Mouse (Mus musculus) megakaryocyte, embryonic 14.5 days (primary cell): Measurements from ENCODE around the gene Arhgef33. TPM values are rescaled to one million over a fixed set of nuclear protein-coding genes. Genes with fewer than 3 reads are reported as not detected.

Experiments used
- H3K27me3 ChIP-seq: replicated peaks from 2 replicates; pipeline ENCODE3; 2012; ENCODE audit warnings: inconsistent platforms
- H3K36me3 ChIP-seq: replicated peaks from 2 replicates; pipeline ENCODE3; 2012; ENCODE audit warnings: low read length, inconsistent platforms, mixed read lengths
- H3K4me1 ChIP-seq: 2 replicates; pipeline ENCODE4 v1.6.1; 2012; ENCODE audit warnings: inconsistent platforms
- H3K4me3 ChIP-seq: replicated peaks from 2 replicates; pipeline ENCODE3; 2012; ENCODE audit warnings: moderate library complexity, mild to moderate bottlenecking, inconsistent platforms
- H3K9me3 ChIP-seq: 2 replicates; pipeline ENCODE4 v1.6.1; 2012; ENCODE audit warnings: inconsistent platforms
- FLI1 ChIP-seq: IDR thresholded peaks from 2 replicates; pipeline ENCODE4 v1.6.1; 2012; ENCODE audit warnings: low read length, inconsistent platforms, mixed read lengths
- GATA1 ChIP-seq: IDR thresholded peaks from 3 replicates; pipeline ENCODE4 v1.6.1; 2012; ENCODE audit warnings: mixed read lengths, low read length, inconsistent platforms, borderline replicate concordance
- polyA plus RNA-seq: library from polyadenylated mRNA; stranded (reverse); fragments of >175 nt; gene quantifications from 2 replicates; pipeline ENCODE4 v1.2.3, GENCODE M21; 2012; ENCODE audit warnings: low replicate concordance; ENCODE audit not compliant: insufficient read depth

The Arhgef33 gene
- polyA plus RNA-seq, 1 experiment: not detected

DNA sequence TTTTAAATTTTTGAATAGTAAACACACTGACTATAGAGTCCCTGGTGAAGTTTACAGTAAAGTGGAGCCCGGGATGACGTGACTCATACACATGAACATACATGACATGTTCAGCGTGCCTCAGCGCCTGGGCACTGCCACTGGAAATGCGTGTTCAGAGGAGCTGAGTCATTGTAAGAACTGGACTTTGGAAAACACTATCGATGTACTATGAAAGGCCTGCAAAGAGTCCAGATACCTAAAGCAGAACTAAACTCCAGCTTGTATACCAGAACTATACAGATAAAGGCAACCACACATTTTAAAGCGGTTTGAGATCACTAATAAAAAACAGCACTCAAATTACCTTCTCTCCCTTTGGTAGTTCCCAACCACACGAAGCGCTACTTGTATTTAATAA lies 124.8 kb downstream of the Arhgef33 start:
- no peak overlapping the region for H3K4me3 ChIP-seq
- TF ChIP-seq GATA1: no peak
- no peak for TF ChIP-seq FLI1
- no peaks in the 10 kb centered on the region for H3K27me3 ChIP-seq

DNA sequence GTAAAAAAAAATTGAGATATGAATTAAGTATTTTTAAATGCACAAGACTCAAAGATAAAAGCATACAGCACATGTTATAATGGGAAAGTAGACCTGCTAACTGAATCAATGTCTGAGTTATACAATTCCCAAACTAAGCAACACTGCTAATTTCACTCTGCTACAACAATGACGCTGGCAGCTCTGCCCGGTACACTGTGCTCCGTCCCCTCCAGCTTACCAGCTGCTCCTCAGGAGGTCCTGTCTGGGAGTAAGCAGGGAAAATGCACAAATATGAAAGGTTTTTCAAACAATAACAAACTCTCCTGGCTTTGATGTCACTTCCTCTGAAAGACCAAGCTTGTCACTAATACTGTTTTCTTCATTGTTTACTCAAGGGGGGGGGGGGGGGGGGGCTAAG lies 127.2 kb downstream of the Arhgef33 start:
- Histone ChIP-seq H3K4me3 (no peak overlapping the region), H3K9me3 (no peaks in the 10 kb centered on the region), H3K4me1 (peaks cover 18% of the 10 kb centered on the region), H3K27me3 (no peaks in the 10 kb centered on the region), H3K36me3 (peaks cover 93% of the 10 kb centered on the region)
- TF ChIP-seq FLI1 (no peak), GATA1 (no peak)

More for the DNA sequence above, 124.8 kb downstream of the Arhgef33 start:
- Histone ChIP-seq H3K4me1 (peaks cover 17% of the 10 kb centered on the region), H3K36me3 (peaks cover 85% of the 10 kb centered on the region), H3K9me3 (no peaks in the 10 kb centered on the region)

DNA sequence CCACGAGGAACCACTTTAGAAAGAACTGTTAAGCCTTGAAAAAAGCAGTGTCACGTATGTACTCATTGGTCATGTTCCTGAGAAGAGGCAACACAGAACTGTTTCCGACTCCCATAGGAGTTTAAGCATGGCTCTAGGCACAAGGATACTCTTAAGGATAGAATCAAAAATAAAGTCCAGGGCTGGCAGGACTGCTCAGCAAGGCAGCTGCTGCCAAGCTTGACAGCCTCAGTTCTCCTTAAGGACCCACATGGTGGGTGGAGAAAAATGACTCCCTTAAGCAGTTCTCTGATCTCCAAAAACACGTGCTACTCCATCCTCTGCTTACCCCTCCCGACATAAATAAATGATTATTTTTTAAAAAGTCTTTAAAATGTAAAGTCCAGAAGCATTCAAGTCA lies 128.5 kb downstream of the Arhgef33 start:
- Histone ChIP-seq H3K36me3 (peaks cover 93% of the 10 kb centered on the region), H3K9me3 (no peaks in the 10 kb centered on the region), H3K27me3 (no peaks in the 10 kb centered on the region), H3K4me3 (no peak overlapping the region), H3K4me1 (peaks cover 18% of the 10 kb centered on the region)
- TF ChIP-seq FLI1 (no peak), GATA1 (no peak)

DNA sequence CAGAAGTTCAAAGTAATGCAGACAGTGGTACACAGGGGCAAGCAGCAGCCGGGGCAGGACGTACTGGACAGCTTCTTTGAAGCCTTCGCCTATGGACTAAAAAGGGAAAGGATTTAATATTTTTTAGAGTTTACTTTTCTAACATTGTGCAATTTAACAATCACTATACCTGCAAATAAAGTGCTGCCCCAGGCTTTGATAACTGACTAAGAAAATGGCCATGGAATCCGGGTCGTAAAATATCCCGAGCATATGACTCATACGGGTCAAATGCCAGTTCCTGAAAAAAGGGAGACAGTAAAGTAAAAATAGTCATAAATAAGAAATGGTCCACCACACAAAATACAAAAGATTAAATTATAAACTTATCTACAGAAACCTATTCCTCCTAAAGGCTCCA lies 138.2 kb downstream of the Arhgef33 start:
- peaks cover 9% of the 10 kb centered on the region for H3K4me1 ChIP-seq
- H3K27me3 ChIP-seq: no peaks in the 10 kb centered on the region
- peaks cover 93% of the 10 kb centered on the region for H3K36me3 ChIP-seq
- no peak overlapping the region for H3K4me3 ChIP-seq
- TF ChIP-seq FLI1 (no peak), GATA1 (no peak)
- H3K9me3 ChIP-seq: no peaks in the 10 kb centered on the region

DNA sequence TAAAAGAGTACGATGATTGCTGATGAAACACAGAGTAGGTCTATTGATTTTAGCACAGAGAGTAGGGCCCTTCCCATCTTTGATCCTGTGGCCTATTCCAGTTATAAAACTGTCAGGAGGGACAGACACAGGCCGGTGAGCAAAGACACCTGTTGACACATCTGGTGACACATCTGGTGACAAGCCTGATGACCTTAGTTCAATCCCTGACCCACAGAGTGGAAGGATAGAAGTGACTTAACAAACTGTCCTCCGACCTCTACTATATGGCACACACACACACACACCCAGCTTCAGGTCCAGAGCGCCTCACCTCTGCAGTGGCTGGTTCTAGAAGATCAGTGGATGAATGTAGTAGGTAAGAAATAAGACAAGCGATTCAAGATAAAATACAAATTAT lies 139.3 kb downstream of the Arhgef33 start:
- no peaks in the 10 kb centered on the region for H3K27me3 ChIP-seq
- H3K4me1 ChIP-seq: peaks cover 14% of the 10 kb centered on the region
- no peaks in the 10 kb centered on the region for H3K9me3 ChIP-seq
- no peak for TF ChIP-seq GATA1
- TF ChIP-seq FLI1: no peak
- no peak overlapping the region for H3K4me3 ChIP-seq
- H3K36me3 ChIP-seq: peaks cover 96% of the 10 kb centered on the region

Other genes starting within 250 kb of the Arhgef33 start
- gene Hnrnpll, start 245.1 kb upstream of the Arhgef33 start, polyA plus RNA-seq: 10.4 and 16.8 TPM in 2 replicates
- 0.17 TPM in 1 of 2 replicates, not detected in the other for gene Galm, start 179.9 kb upstream of the Arhgef33 start, polyA plus RNA-seq
- gene Srsf7, start 100.1 kb upstream of the Arhgef33 start, polyA plus RNA-seq: 7.3 and 57.6 TPM in 2 replicates
- gene Ttc39d, start 99.9 kb upstream of the Arhgef33 start, polyA plus RNA-seq: 0.20 TPM in 1 of 2 replicates, not detected in the other
- 0.27 TPM in 1 of 2 replicates, not detected in the other for gene Gemin6, start 83.0 kb upstream of the Arhgef33 start, polyA plus RNA-seq
- gene Morn2, start 17.2 kb upstream of the Arhgef33 start, polyA plus RNA-seq: 1.6 TPM in 1 of 2 replicates, not detected in the other
- 1.3 and 3.2 TPM in 2 replicates for gene Dhx57, start 16.9 kb upstream of the Arhgef33 start, polyA plus RNA-seq
- 2.7 TPM in 1 of 2 replicates, not detected in the other for gene Gm10190, start 66.1 kb downstream of the Arhgef33 start, polyA plus RNA-seq
- 1.1 and 1.3 TPM in 2 replicates for gene Sos1, start 173.0 kb downstream of the Arhgef33 start, polyA plus RNA-seq